Mouse (Mus musculus): ENCODE data around the gene Srr.

DNA sequence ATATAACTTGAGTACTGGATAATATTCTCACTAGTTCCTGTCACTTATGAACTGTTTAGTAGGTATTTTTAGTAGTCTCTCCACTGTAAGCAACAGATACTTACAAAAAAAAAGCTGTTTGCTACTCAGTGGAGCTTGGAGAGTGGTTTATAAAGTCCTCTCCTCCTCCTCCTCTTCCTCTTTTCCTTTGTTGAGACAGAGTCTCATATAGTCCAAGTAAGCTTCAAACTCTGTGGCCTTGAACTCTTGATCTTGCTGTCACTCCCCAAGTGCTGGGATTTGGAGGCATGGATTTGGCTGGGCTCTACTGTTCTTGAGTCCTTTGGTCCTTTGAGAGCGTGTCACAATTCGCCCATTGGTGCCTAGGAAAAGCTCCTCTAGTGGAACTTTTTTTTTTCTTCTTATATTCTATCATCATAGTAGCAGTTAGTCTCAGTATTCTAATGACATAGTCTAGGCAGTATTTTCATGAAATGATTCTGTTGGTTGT, 1.5 kb upstream of the Srr start:
- TF ChIP-seq POLR2A (IDR thresholded peaks at IDR 0.05; ENCODE audit: borderline replicate concordance, control insufficient read depth, low read depth, low read length) = no peak
- TF ChIP-seq CTCF (IDR thresholded peaks at IDR 0.05; ENCODE audit: control insufficient read depth, insufficient read depth, low read length) = no peak

Measured in bone marrow, adult 2 months (tissue).